Mouse (Mus musculus) embryo, embryonic 10.5 days (tissue): ENCODE measurements around the gene Plce1.
"Not testable (repeated sequence)": the region's sequence is repeated elsewhere in the genome, so short reads cannot be mapped to it uniquely, and the experiment has no call there.

Source experiments
- DNase-seq: peaks from one replicate; pipeline ENCODE4 v3.0.0-alpha.2; 2015; ENCODE audit warnings: low spot score

Plce1 gene

GRCm38 (mm10) chr19:38498233-38498632 is 17.3 kb downstream of the Plce1 start:
- no peak for DNase-seq

- no peak for DNase-seq
Observed at GRCm38 (mm10) chr19:38504597-38504996, 23.7 kb downstream of the Plce1 start.

- no peak for DNase-seq
Observed at GRCm38 (mm10) chr19:38506131-38506530, 25.2 kb downstream of the Plce1 start.

- peak; percentile 46 for DNase-seq
Observed at GRCm38 (mm10) chr19:38507251-38507965, 26.5 kb downstream of the Plce1 start.

- no peak for DNase-seq
Observed at GRCm38 (mm10) chr19:38507966-38508625, 27.2 kb downstream of the Plce1 start.

- no peak for DNase-seq
Observed at GRCm38 (mm10) chr19:38514417-38515184, 33.7 kb downstream of the Plce1 start.

- DNase-seq, result peak; percentile 37
Observed at GRCm38 (mm10) chr19:38526855-38527254, 45.9 kb downstream of the Plce1 start.

GRCm38 (mm10) chr19:38527475-38527874 is 46.6 kb downstream of the Plce1 start:
- DNase-seq, result peak; percentile 43

GRCm38 (mm10) chr19:38533230-38533629 is 52.3 kb downstream of the Plce1 start:
- DNase-seq, result no peak

- DNase-seq, result no peak
Observed at GRCm38 (mm10) chr19:38539338-38539737, 58.4 kb downstream of the Plce1 start.

- DNase-seq, result no peak
Observed at GRCm38 (mm10) chr19:38540549-38540948, 59.6 kb downstream of the Plce1 start.

- DNase-seq, result no peak
Observed at GRCm38 (mm10) chr19:38549487-38550058, 68.7 kb downstream of the Plce1 start.

GRCm38 (mm10) chr19:38553551-38553950 is 72.6 kb downstream of the Plce1 start:
- DNase-seq, result no peak

- DNase-seq, result no peak
Observed at GRCm38 (mm10) chr19:38555399-38555798, 74.5 kb downstream of the Plce1 start.

- DNase-seq, result peak; percentile 70
Observed at GRCm38 (mm10) chr19:38558816-38559215, 77.9 kb downstream of the Plce1 start.

- not testable (repeated sequence) for DNase-seq
Observed at GRCm38 (mm10) chr19:38561887-38562286, 81.0 kb downstream of the Plce1 start.

GRCm38 (mm10) chr19:38566156-38566555 is 85.2 kb downstream of the Plce1 start:
- DNase-seq, result no peak

- DNase-seq, result peak; percentile 34
Observed at GRCm38 (mm10) chr19:38566752-38567151, 85.8 kb downstream of the Plce1 start.

GRCm38 (mm10) chr19:38567331-38567730 is 86.4 kb downstream of the Plce1 start:
- DNase-seq, result no peak

- DNase-seq, result no peak
Observed at GRCm38 (mm10) chr19:38578554-38579146, 97.7 kb downstream of the Plce1 start.

GRCm38 (mm10) chr19:38582861-38583260 is 102.0 kb downstream of the Plce1 start:
- DNase-seq, result no peak

- no peak for DNase-seq
Observed at GRCm38 (mm10) chr19:38587559-38587958, 106.7 kb downstream of the Plce1 start.
